ENCODE assay signal across 26 mouse cellular contexts in genomic region chr3:98934041-98934440, GRCm38 (mm10). TPM values are rescaled to one million over a fixed set of nuclear protein-coding genes. Genes with fewer than 3 reads are reported as not detected.
DNase-seq lines count a peak whose midpoint lies in the region; ATAC-seq and TF ChIP-seq lines count a peak whose summit lies in the region.
"Had no signal": no experiment of that assay in that cellular context is flagged by ENCODE, and none has a peak within 500 bp of the region (broad histone marks: within the 10 kb centered on the region; RNA-seq: fewer than 3 reads in every experiment).

No protein-coding gene starts in this region.

- 0 out of 2 replicates have a peak, but pooled peaks cover 2% of the 10 kb centered on the region for H3K27me3 ChIP-seq in liver, adult 2 months (ENCODE audit: control insufficient read depth, insufficient read depth, low read length)
- H3K27me3 ChIP-seq in liver, embryonic 12.5 days (replicated peaks) = no peaks in the 10 kb centered on the region
- no peaks in the 10 kb centered on the region for H3K27me3 ChIP-seq in kidney, embryonic 15.5 days
- no peaks in the 10 kb centered on the region for H3K27me3 ChIP-seq in hindbrain, embryonic 11.5 days (ENCODE audit: control insufficient read depth, insufficient read depth, low read length)
- H3K27me3 ChIP-seq: embryonic facial prominence, embryonic 15.5 days; heart, embryonic 13.5 days had no signal

- H3K27ac ChIP-seq in liver, adult 2 months (replicated peaks; ENCODE audit: insufficient read depth, low read depth, low read length) = no peak overlapping the region
- H3K27ac ChIP-seq in liver, embryonic 12.5 days = no peak overlapping the region
- H3K27ac ChIP-seq in kidney, embryonic 15.5 days = 0 out of 2 replicates have a peak overlapping the region, but pooled peaks have one; percentile 29
- no peak overlapping the region for H3K27ac ChIP-seq in hindbrain, embryonic 11.5 days (ENCODE audit: low read depth, low read length)
- H3K27ac ChIP-seq: embryonic facial prominence, embryonic 15.5 days; forebrain, embryonic 10.5 days; heart, embryonic 13.5 days had no signal

- no peaks in the 10 kb centered on the region for H3K79me2 ChIP-seq in liver, adult 2 months (ENCODE audit: control insufficient read depth, insufficient read depth, low read length)

- no peaks in the 10 kb centered on the region for H3K36me3 ChIP-seq in liver, adult 2 months (ENCODE audit: control insufficient read depth, insufficient read depth, low read length)
- H3K36me3 ChIP-seq in liver, embryonic 12.5 days = no peaks in the 10 kb centered on the region
- H3K36me3 ChIP-seq in kidney, embryonic 15.5 days = no peaks in the 10 kb centered on the region
- no peaks in the 10 kb centered on the region for H3K36me3 ChIP-seq in hindbrain, embryonic 11.5 days (ENCODE audit: control insufficient read depth, insufficient read depth, low read length)
- H3K36me3 ChIP-seq: embryonic facial prominence, embryonic 15.5 days; forebrain, embryonic 10.5 days; heart, embryonic 13.5 days had no signal

- TF ChIP-seq POLR2A in liver, adult 2 months (IDR thresholded peaks at IDR 0.05; ENCODE audit: extremely low read depth, insufficient read depth, low read length) = no peak

- peaks cover 18% of the 10 kb centered on the region for H3K4me1 ChIP-seq in liver, adult 2 months (ENCODE audit: control insufficient read depth, insufficient read depth, low read length)
- H3K4me1 ChIP-seq in liver, embryonic 12.5 days = no peaks in the 10 kb centered on the region
- H3K4me1 ChIP-seq in kidney, embryonic 15.5 days = peaks cover 8% of the 10 kb centered on the region
- H3K4me1 ChIP-seq in hindbrain, embryonic 11.5 days (replicated peaks; ENCODE audit: control insufficient read depth, insufficient read depth, low read length) = no peaks in the 10 kb centered on the region; the same call in 1 of the 2 replicates
- H3K4me1 ChIP-seq: embryonic facial prominence, embryonic 15.5 days; heart, embryonic 13.5 days had no signal

- 46% methylated on average over 1 of the region's 1 CpGs for WGBS in liver, adult 2 months
- WGBS in liver, embryonic 12.5 days (ENCODE audit: insufficient replicate concordance) = 78% methylated on average over 1 of the region's 1 CpGs
- 65% methylated on average over 1 of the region's 1 CpGs for whole genome bisulfite sequencing in kidney, embryonic 15.5 days
- 83% methylated on average over 1 of the region's 1 CpGs for WGBS in hindbrain, embryonic 11.5 days

- DNase-seq in liver, adult 2 months (ENCODE audit: extremely low read depth, low read depth, low spot score) = peak; percentile 97
- DNase-seq in kidney, adult 8-10 months = peak; percentile 32 to 83
- peak; percentile 23 to 44 for DNase-seq in kidney, postnatal 25 days
- no peak for DNase-seq in hindbrain, embryonic 11.5 days (ENCODE audit: low spot score)
- DNase-seq in right cerebral cortex, postnatal 36 days (ENCODE audit: low spot score in 2 of 2) = no peak
- DNase-seq in cerebellum, adult 9-10 months = no peak
- DNase-seq: adrenal gland, adult 8-10 months; adrenal gland, postnatal 36 days; cerebellum, adult 2 months; cerebellum, postnatal 14 days; embryo, embryonic 11 days; gastrocnemius, postnatal 36 days; heart, adult 11 months; heart, postnatal 36 days had no signal

- H3K4me2 ChIP-seq in liver, embryonic 12.5 days = no peak overlapping the region
- no peak overlapping the region for H3K4me2 ChIP-seq in kidney, embryonic 15.5 days
- H3K4me2 ChIP-seq in hindbrain, embryonic 11.5 days (replicated peaks; ENCODE audit: low read depth, low read length) = no peak overlapping the region
- H3K4me2 ChIP-seq: embryonic facial prominence, embryonic 15.5 days; heart, embryonic 13.5 days had no signal

- no peak for TF ChIP-seq CTCF in liver, adult 2 months (IDR thresholded peaks at IDR 0.05; ENCODE audit: low read depth, low read length)

- no peak overlapping the region for H3K9ac ChIP-seq in liver, adult 2 months (ENCODE audit: low read depth, low read length)
- no peak overlapping the region for H3K9ac ChIP-seq in liver, embryonic 12.5 days
- no peak overlapping the region for H3K9ac ChIP-seq in kidney, embryonic 15.5 days
- no peak overlapping the region for H3K9ac ChIP-seq in hindbrain, embryonic 11.5 days (ENCODE audit: low read depth, low read length)
- H3K9ac ChIP-seq: embryonic facial prominence, embryonic 15.5 days; heart, embryonic 13.5 days had no signal

- ATAC-seq in liver, embryonic 12.5 days = no peak
- peak; percentile 20; the same call in 1 of the 2 replicates for ATAC-seq in kidney, embryonic 15.5 days (replicated peaks; ENCODE audit: low FRiP score)
- ATAC-seq in hindbrain, embryonic 11.5 days (ENCODE audit: low FRiP score) = no peak
- ATAC-seq: forebrain, embryonic 14.5 days had no signal

- H3K9me3 ChIP-seq in liver, embryonic 12.5 days (replicated peaks) = no peaks in the 10 kb centered on the region
- H3K9me3 ChIP-seq in kidney, embryonic 15.5 days (replicated peaks) = no peaks in the 10 kb centered on the region
- H3K9me3 ChIP-seq in hindbrain, embryonic 11.5 days (ENCODE audit: control insufficient read depth, low read length) = no peaks in the 10 kb centered on the region
- H3K9me3 ChIP-seq: embryonic facial prominence, embryonic 15.5 days; forebrain, embryonic 10.5 days; heart, embryonic 13.5 days had no signal

- H3K4me3 ChIP-seq in liver, adult 2 months (ENCODE audit: insufficient read depth, low read depth, low read length) = no peak overlapping the region
- H3K4me3 ChIP-seq in liver, embryonic 12.5 days = no peak overlapping the region
- no peak overlapping the region for H3K4me3 ChIP-seq in kidney, embryonic 15.5 days (replicated peaks)
- H3K4me3 ChIP-seq in hindbrain, embryonic 11.5 days (ENCODE audit: low read depth, low read length) = no peak overlapping the region
- H3K4me3 ChIP-seq: embryonic facial prominence, embryonic 15.5 days; erythroblast, embryonic 14.5 days; forebrain, embryonic 10.5 days; heart, embryonic 13.5 days had no signal

RNA-seq across cellular contexts. Expression of gene Hao2, which starts 41.0 kb away (rescaled TPM):
- total RNA-seq in liver, adult 2 months (2014; rRNA removed) = 20.8 and 30.0 TPM in 2 replicates
- polyA plus RNA-seq in liver, adult 2 months (2012; rRNA removed) = 18.7 and 33.7 TPM in 2 replicates
- polyA plus RNA-seq in liver, embryonic 12.5 days (2016; fragmentation: Nextera tagmentation; extraction: Ambion mirVana) = 0.71 and 0.88 TPM in 2 replicates
- polyA plus RNA-seq in kidney, embryonic 15.5 days (2015; fragmentation: Nextera tagmentation; extraction: Ambion mirVana) = 27.5 and 28.8 TPM in 2 replicates
- not detected in 2 replicates for polyA plus RNA-seq in hindbrain, embryonic 11.5 days (2014; fragmentation: Nextera tagmentation; extraction: Ambion mirVana)
- total RNA-seq: common myeloid progenitor, adult 5-6 weeks; ES-E14; gastrocnemius, adult 8-10 months; gastrocnemius, postnatal 36 days; heart, postnatal 36 days had no signal
- polyA plus RNA-seq: cerebellum, adult 2 months; embryonic facial prominence, embryonic 11.5 days; embryonic facial prominence, embryonic 15.5 days; erythroblast, embryonic 14.5 days; forebrain, embryonic 10.5 days; forebrain, embryonic 14.5 days; heart, postnatal 0 days had no signal

Comparison
In these comparisons a context has a peak if more than half of its experiments do, and no peak if none do; other contexts are left out.
1. RNA of gene Hao2, which starts 41.0 kb away (polyA plus RNA-seq): 27.5 to 28.8 TPM in kidney, embryonic 15.5 days and 18.7 to 33.7 TPM in liver, adult 2 months; 0.71 to 0.88 TPM in liver, embryonic 12.5 days and not detected in hindbrain, embryonic 11.5 days; every median in the first group is over 10 times any median in the second.
2. DNase-seq: peak in liver, adult 2 months (single experiment), kidney, adult 8-10 months (2 of 2) and kidney, postnatal 25 days (2 of 2); none in hindbrain, embryonic 11.5 days (single experiment), right cerebral cortex, postnatal 36 days (0 of 2) and cerebellum, adult 9-10 months (single experiment).